Mouse (Mus musculus) left cerebral cortex, adult 9 months (tissue): Measurements from ENCODE around the gene Uhrf2.

Source experiments
- DNase-seq, 2 experiments: peaks; one replicate each; pipeline ENCODE4 v3.0.0; 2022; ENCODE audit warnings: low spot score in 2 of 2

Gene Uhrf2

DNA sequence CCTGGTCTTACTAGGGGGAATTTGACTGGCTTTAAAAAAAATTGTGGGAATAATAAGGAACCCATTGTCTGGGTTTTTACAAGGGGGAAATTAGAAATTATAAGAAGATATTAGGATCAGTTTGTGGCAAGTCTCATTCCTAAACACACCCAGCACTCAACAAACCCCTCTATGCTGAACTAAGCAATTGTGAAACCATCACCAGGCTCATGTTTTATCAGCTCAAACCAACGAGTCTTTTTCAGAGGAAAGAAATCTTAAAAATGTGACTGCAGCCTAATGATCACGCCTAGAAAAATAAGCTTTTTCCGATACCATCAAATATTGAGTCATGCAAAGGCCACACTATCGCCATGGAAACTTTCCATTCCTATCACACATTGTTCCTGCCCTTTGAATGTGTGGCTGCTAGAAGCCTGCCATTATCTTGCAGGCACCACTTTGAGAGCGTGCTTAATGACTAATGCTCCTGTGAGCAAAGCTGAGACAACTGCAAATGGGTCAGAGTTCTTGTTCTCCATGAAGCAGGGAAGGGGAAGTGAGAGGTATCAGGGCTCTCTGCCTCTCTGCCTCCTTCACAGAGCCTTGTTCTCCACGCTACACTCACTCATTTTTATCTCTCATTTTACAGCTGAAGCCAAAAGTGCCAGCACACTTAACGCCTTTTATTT, 94.8 kb downstream of the Uhrf2 start:
- no peak for DNase-seq

GRCm38 (mm10) chr19:30125670-30126059, 95.4 kb downstream of the Uhrf2 start:
- no peak for DNase-seq

GRCm38 (mm10) chr19:30128177-30128576, 97.9 kb downstream of the Uhrf2 start:
- no peak for DNase-seq

DNA sequence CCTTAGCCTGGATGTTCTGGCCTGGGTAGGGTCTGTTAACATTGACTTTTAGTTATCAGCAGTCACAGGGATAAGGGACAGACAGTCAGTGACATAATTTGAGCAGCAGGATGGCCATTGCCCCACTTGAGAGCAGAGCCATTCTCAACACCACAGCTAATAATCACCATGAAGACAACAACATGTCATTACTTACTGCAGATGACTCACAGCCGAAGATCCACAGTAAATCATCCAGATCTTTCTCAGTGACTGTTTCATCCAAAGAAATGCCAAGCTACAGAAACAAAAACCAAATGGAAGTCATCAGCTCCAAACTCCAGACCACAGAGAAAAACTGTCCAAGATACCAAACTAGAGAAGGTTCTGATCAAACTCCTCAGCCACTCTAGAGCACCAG, 106.0 kb downstream of the Uhrf2 start:
- no peak for DNase-seq
